Mouse (Mus musculus) brain, adult 2 months (tissue): ENCODE data around the gene St6galnac6.

ENCODE experiments used
- DNase-seq: peaks from one replicate; pipeline ENCODE4 v3.0.0; 2011; ENCODE audit warnings: low read depth, low spot score

St6galnac6 gene

DNA sequence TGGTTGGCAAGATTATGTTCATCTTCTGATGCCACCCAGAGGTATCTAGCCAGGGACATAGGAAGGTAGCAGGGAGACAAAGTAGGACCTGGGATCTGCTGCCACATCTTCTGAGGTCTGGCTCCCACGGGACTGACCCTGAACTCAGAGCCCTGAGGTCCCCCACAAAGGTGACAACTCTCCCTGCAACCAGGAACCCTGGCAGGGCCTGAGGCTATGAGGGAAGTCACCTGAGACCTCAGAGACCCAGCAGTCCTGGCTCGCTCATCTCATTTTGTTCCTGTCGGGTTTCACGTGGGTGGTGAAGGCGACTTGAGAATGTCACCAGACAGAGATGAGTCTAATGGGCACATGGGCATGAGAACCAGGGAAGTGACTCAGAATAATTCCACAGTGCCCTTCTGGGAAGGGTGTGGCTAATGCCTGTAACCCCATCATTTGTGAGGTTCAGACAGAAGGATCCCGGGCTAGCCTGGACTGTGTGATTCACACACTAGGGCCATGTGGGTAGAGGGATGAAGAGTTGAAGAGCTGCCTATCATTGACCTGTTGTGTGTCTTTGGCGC, 14.3 kb upstream of the St6galnac6 start:
- no peak for DNase-seq

DNA sequence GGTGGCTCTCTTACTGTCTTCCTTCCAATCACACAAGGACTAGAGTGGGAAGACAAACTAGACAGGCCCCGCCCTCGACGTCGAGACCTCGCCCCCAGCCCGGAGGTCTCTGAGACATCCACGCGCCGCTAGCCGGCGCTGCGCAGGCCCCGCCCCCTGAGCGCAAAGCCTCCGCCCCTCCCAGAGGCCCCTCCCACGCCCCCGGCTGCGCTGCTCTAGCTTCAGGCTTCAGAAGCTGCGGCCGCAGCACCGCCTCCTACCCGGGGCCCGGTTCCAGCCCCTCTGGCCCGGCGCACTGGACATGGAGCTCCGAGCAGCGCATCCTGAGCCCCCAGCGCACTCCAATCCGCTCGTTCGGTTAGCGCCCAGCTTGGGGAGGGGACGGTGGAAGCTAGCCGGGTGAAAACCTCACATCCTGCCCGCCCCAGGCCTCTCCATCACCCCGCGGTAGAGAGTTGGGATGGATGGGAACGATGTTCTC, 12.6 kb upstream of the St6galnac6 start, which contains the start of gene St6galnac4:
Gene St6galnac4, plus strand, starts transcription at position 225 of the 481 bp plus-strand sequence.
- peak; percentile 98 for DNase-seq

DNA sequence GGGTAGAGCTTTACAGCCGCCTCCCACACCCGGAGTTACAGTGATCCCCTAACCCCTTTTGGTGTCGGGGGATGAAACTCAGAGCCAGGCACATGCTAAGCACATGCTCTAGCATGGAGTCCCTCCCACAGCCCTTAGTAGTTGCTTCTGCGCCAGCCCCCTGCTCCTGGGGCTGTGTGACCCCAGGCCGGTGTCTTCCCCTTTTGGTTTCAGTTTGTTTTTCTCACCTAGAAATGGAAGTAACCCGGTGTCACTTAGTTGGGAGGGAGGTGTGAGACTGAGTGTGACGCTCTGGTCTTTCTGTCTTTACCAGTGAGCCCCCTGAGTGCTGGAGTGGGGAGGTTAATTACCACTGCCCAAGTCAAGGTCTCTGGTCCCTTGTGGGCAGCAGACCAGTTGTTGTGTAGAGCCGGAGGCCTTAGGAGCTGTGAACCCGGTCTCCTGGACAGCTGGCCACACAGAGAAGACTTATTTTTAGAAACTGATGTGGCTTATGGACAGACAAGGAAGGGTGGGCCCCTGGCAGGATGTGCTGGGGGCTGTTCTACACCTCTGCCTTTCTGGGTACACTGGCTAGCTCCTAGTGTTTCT, 11.7 kb upstream of the St6galnac6 start:
- DNase-seq = no peak

DNA sequence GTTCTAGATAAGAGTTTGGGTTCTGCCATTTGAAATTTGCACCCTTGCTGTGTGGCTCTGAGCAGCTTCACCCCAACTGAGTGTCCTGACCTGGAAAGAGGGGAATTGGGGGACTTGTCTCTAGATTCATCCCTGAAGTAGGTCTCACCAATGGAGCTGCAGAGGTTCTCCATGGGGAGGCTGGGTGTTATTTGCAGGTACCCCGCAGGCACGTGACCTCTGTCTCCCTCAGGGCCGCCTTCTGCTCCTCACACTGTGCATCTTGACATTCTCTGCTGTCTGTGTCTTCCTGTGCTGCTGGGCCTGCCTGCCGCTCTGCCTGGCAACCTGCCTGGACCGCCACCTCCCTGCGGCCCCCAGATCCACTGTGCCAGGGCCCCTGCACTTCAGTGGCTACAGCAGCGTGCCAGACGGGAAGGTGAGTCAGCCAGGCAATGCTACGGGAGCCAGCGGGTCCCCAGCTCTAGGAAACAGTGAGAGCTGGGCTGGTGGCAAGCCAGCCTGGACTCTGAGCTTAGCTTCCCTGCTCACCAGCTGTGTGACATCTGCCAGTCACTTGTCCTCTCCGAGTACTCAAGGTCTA, 10.2 kb upstream of the St6galnac6 start:
- peak; percentile 97 for DNase-seq

DNA sequence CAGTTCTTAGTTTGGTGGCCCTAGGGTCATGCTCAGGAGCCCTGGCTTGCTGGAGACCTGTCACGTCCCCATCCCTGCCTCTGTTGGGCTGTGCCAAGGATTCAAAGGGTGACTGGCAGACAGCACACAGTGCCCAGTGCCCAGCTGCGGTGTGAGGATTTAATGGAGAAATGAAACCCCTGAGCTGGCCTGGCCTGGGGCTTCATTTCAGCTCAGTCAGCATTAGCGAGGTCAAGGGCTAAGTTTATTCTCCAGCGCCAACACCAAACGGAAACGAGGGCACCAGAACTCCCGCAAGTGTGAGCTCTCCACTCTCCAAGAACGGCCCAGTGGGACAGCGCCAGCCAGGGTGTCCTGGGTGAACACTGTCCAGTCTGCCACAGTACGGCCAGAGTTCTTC, 9.3 kb upstream of the St6galnac6 start:
- DNase-seq = peak; percentile 49

DNA sequence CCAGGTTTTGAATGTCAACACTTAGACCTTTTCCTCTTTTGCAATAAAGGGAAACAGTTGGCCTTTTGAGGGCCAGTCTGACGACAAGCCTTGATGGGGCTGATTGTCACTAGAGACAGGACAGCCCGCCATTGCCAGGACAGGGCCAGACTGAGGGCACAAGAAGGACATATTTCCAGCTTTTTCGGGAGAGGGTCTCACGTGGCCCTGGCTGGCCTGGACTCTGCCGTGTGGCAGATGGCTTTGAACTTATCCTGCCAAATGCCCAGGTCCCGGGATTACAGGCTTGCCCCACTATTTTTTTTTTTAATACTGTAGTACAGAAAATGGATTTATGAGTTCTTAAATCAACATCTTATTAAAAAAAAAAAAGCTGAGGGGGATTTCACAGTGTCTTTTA, 8.3 kb upstream of the St6galnac6 start:
- DNase-seq = peak; percentile 51

DNA sequence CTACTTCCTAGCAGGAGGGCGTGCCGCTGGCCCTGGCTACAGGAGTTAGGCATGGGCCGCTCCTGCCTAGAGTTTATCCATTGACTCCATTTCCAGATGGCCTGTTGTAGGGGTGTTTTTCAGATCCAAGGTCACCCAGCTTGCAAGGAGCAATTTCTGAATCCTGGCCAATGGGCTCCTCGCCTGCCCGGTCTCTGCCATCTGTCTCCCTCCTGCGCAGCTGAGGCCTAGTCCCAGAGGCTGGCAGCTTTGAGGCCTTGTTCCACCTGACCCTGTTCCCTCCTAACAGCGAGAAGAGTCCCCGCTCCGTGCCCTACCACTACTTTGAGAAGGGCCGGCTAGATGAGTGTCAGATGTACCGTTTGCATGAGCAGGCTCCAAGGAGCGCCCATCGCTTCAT, 2.8 kb upstream of the St6galnac6 start:
- DNase-seq = peak; percentile 96

DNA sequence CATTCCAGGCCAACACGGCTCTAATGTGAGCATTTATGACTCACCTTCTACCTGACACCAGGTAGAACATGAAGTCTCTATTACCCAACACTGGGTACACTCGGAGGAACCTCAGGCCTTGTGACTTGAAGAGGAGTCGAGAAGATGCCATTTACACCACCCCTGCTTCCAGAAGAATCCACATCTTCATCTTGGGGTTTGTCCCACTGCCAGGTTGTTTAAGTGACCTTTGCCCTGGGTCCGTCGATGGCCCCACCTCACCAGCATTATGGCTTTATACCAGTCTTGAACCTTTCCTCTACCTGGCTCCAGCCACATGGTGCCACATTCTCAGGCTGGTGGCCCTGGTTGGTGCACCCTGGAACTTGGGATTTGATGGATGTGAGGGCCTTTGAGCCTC, 2.3 kb upstream of the St6galnac6 start:
- no peak for DNase-seq

DNA sequence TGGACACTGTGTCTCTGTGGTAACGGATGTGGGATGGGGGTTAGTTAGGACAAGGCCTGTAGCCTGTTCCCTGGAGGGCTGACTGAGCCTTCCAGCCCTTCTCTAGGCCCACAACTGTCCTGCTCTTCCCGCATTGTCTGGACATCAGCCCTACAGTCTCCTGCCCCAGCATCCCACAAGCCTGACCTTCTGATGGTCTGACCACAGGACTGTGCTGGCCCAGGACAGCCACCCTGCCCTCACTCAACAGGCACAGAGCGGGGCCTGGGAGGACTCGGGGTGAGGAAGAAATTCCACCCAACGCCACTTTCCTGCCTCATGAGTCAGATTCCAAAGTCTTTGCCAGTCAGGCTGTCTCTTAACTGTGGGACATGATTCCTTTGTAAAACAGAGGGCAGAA, 1.8 kb upstream of the St6galnac6 start:
- no peak for DNase-seq

DNA sequence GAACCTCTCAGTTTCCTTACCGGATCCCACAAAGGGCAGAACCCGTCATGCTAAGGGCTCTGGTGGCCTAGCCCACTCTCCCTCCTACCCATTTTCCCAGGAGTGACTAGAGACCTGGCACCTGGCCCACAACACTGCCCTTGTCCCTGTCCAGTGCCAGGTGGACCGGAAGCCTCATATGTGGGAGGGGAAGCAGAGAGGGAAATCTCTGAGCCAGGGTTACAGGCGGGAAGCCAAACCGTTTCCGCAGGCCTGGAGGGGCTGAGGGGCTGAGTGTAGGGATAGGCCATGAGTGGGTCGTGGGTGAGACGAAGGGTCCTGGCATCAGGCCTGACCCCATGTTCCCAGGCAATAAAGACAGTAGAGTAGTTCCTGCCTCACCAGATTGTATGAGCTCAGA, 1.0 kb upstream of the St6galnac6 start:
- peak; percentile 55 for DNase-seq

DNA sequence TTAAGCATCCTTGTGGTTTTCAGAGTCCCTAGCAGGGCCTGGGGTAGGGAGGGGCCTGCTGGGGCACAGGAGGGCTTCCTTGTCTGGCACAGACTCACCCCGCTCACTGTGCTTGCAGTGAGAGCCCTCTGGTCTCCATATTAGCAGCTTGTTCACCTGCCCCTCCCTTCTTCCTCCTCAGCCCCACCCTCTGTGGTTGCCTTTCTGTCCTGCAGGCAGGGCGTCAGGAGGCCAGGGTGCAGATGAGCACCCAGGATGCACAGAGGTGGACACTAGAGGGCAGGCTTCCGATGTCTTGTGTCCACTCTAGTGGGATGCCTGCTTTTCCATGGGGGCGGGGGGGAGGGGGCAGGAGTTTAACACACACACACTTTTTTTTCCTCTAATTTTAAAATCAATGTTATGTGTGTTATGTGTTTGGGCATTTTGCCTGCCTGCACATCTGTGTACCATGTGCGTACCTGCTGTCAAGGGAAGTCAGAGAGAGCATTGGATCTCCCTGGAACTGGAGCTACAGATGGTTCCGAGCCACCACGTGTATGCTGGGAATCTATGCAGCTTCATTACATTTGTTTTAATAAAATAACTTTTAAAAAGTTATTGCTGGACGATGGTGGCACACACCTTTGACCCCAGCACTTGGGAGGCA, 2.0 kb downstream of the St6galnac6 start:
- DNase-seq = peak; percentile 77

DNA sequence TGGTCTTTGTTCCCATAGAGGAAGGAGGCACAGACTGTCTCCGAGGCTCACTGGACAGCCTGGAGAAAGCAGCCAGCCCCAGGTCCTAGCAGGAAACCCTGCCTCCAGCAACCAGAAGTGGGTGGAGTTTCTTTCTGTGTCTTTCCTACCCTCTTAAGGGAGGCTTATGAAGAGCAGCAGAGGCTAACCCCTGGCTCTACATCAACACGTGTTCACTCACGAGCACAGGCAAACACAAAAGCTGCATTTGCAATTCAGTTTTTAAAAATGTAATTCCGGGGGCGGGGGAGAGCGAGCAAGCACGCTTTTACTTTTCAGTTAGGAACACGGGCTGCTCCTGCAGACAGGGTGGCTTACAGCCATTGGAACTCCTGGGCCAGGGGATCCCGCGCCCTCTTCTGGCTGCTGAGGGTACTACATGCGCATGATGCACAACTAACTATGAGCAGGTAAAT, 3.1 kb downstream of the St6galnac6 start:
- peak; percentile 91 for DNase-seq

DNA sequence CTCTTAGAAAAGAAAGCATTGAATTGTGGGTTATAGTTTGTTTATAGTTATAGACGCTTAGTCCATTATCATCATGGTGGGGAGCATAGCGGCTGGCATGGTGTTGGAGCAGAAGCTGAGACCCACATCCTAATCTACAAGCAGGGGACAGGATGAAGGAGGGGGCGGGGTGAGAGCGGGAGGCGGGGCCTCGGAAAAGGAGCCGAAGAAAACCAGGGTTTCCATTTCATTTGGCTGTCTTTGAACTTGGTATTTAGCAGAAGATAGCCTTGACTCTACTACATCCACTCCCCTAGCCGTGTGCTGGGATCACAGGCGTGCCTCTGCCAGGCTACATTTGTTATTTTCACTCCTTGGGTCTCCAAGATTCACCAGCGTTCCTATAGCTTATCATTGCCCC, 5.1 kb downstream of the St6galnac6 start:
- DNase-seq = no peak

DNA sequence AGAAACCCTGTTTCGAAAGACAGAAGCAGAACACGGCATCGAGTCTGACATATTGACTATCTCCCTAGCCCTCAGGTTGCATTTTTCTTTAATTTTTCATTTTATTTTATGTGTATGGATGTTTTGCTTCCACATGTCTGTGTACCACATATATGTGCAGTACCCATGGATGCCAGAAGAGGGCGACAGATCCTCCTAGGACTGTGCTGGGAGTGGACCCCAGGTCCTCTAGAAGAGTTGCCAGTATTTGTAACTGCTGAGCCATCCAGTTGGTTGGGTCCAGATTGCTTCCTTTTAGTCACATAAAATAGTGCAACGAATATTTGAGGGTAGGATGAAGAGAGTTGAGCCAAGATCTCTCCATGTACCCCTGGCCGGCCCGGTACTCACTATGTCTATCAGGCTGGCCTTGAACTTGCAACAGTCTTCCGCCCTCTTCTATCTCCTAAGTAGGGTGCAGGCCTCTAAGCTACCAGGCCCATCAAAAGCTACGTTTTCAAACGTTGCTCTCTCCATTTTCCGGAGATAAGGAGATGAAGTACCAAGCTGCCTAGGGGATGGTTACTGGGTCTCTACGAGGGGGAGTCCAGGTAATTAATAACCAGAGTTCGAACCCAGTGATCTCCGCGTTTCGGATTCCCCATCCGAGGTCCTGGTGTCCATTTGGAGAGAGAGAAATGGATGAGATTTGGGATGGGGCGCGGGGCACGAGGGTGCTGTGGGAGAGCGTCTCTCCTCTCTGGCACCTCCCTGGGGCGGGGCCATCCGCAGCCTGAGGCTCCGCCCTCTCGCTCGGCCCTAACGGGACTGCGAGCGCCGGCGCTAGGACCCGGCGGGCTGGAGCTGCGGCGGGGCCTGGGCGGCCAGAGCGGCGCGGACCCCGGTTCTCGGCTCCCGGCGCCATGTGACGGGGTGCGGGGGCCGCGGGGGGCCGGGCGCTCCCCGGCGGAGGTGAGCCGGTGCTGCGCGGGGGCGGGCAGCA, 6.9 kb downstream of the St6galnac6 start:
- peak; percentile 93 for DNase-seq

DNA sequence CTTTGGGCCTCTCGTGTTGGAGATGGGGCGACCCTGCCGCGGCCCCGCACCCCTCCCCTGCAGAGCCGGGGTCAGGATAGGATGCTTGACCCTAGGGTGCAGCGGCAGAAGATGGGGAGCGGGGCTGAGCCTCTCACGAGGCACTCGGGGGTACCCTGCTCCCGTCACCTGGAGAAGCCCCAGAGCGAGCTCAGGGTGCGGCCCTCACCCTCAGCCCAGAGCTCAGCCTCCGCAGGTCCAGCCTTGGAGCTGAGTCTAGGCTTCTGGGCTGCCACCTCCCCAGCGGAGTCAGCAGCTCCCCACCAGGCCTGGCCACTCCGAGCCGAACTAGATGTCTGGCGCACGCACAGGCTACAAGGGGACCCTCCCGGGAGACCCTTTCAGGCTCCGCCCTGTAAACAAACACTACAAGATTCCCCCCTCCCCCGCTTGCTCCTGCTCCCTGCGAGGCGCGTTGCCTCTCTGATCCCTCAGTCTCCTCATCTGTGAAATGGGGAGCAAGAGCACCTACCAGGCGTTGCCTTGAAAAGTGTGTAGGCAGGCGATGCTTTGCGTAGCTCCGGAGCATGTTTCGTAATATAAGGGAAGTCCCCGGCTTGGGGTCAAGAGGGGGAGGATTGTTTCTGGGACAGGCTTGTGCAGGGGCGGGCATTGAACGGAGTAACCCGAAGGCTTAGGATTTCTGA, 7.9 kb downstream of the St6galnac6 start:
- peak; percentile 71 for DNase-seq

DNA sequence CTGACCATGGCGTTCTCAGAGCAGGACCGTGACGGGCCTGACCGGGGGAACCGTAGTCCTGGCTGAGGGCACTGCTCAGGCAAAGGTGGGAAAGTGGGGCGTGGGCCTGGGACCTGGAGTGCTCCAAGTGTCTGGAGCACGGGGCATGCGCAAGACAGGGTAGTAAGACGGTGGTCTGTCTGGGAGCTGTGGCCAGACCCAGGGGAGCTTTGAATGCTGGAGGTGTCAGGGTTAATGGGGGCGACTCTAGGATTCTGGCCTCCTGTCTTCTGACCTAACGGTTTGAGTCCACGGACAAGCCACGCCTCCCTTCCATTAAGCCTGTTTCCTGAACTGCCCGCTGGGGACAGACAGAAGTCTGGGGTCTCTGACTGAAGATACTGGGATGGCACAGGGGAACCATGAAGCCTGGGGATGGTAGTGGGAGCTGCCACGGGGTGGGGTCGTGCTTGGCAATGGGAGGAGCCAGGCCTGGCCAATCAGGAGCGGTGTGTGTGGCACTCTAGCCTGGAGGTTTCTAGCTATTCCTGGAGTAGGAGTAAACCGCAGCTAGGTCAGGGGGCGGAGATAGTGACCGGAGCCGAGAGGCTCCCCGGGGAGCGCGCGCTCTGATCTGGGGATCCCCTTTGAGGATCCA, 8.8 kb downstream of the St6galnac6 start:
- DNase-seq = peak; percentile 78

DNA sequence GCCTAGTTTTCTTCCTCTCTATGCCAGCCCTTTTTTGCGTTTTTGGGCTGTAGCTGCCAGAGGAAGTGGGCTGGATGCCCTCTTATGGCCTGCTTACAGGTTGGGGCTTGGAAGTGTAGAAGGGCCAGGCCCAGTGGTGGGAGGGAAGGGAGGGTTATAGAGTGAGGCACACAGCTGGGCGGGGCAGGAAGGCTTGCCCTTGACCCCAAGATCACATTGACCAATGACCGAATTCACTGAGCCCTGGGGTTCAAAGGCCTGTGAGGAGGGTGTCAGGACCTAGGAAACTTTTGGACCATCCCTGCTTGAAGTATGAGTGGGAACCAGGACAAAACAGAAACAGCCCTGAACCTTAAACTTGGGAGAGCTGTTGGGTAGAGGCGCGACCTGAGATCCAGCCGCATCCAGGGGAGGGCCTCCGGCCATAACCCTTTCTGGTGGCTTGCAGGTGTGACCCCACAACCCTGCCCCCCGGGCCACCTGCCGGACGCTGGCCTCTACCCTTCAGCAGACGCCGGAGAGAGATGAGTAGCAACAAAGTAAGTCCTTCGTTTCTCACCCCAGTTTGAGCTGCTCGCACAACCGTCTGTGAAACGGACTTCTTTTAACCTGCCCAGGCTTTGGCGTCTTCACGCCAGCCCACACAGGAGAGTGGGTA, 9.4 kb downstream of the St6galnac6 start:
- DNase-seq = no peak

DNA sequence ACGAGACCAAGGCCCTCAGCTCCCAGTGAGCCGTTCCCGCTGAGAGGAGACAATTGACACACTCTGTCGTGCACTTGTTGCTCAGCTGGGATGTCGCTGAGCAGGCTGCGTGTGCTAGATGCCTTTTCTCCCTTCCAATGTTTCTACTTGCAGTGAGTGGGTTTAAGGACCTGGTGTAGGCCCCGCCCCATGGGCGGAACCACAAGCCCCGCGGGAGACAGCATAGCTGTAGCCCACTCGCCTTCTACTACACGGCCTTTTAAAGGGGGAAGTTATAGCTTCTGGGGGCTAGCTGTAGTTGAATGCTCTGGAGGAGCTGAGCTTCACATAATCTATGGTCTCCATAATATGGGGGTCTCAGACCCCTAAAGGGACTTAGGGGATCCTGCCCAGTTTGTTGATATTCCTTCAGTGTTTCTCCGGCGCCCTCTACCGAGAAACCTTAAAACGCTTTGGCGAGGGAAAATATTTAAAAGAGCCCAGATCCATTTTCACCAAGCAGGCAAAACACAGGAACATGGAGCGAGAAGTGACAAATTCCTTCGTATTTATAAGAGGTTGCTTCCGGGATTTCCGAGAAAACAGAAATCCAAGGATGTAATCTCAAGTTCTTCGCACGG, 11.2 kb downstream of the St6galnac6 start:
- peak; percentile 67 for DNase-seq

DNA sequence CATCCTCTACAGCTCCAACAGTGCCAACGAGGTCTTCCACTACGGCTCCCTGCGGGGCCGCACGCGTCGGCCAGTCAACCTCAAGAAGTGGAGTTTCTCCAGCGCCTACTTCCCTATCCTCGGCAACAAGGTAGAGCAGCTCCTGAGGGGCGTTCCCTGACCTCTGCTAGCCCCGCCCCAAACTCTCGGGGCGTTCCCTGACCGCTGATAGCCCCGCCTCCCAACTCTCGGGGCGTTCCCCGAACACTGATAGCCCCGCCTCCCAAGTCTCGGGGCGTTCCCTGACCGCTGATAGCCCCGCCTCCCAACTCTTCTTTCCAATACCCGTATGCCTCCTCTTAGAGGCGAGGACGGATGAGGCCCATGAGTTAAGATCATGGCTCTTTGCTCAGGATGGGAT, 12.8 kb downstream of the St6galnac6 start:
- DNase-seq = no peak
